Mouse (Mus musculus) kidney, postnatal 0 days (tissue): Measurements from ENCODE around the gene Mcrs1. TPM values are rescaled to one million over a fixed set of nuclear protein-coding genes. Genes with fewer than 3 reads are reported as not detected.
"Not testable (repeated sequence)": the region's sequence is repeated elsewhere in the genome, so short reads cannot be mapped to it uniquely, and the experiment has no call there.

ENCODE experiments used
- ATAC-seq: fragments of 200-750 bp; cut with Nextera tagmentation; replicated peaks from 2 replicates; pipeline ENCODE4 v1.8.0; 2017; ENCODE audit warnings: low read depth, moderate number of reproducible peaks, moderate TSS enrichment, moderate library complexity; ENCODE audit not compliant: low FRiP score
- DNase-seq: peaks from one replicate; pipeline ENCODE4 v3.0.0-alpha.2; 2016; ENCODE audit warnings: low spot score
- H3K27ac ChIP-seq: fragments of 300-500 bp; sonication (generic); 2 replicates; pipeline ENCODE4 v1.5.1; 2014; ENCODE audit warnings: mild to moderate bottlenecking
- H3K27me3 ChIP-seq: fragments of 300-500 bp; sonication (generic); 2 replicates; pipeline ENCODE4 v1.6.1; 2014; ENCODE audit warnings: low read length, mixed read lengths; ENCODE audit not compliant: insufficient read depth
- H3K36me3 ChIP-seq: fragments of 300-500 bp; sonication (generic); 2 replicates; pipeline ENCODE4 v1.6.1; 2014; ENCODE audit warnings: low read length, mixed read lengths; ENCODE audit not compliant: insufficient read depth
- H3K4me1 ChIP-seq: fragments of 300-500 bp; sonication (generic); replicated peaks from 2 replicates; pipeline ENCODE4 v1.6.1; 2014; ENCODE audit warnings: antibody characterized with exemption, low read length, mixed read lengths; ENCODE audit not compliant: insufficient read depth
- H3K4me2 ChIP-seq: fragments of 300-500 bp; sonication (generic); 2 replicates; pipeline ENCODE4 v1.6.1; 2014; ENCODE audit warnings: mild to moderate bottlenecking, low read length, moderate library complexity, mixed read lengths
- H3K4me3 ChIP-seq: fragments of 300-500 bp; sonication (generic); replicated peaks from 2 replicates; pipeline ENCODE4 v1.5.1; 2014; ENCODE audit warnings: low read depth, low read length
- H3K9ac ChIP-seq: fragments of 300-500 bp; sonication (generic); 2 replicates; pipeline ENCODE4 v1.6.1; 2014; ENCODE audit warnings: low read depth, low read length
- H3K9me3 ChIP-seq: fragments of 300-500 bp; sonication (generic); replicated peaks from 2 replicates; pipeline ENCODE4 v1.6.1; 2016; ENCODE audit warnings: low read length, inconsistent platforms, mixed read lengths
- CTCF ChIP-seq: IDR thresholded peaks from 2 replicates; pipeline ENCODE4 v1.5.1; 2016; ENCODE audit warnings: antibody characterized with exemption, low read depth, mild to moderate bottlenecking, moderate library complexity
- WGBS: fragments of 180-500 bp; shearing (Covaris S2); extraction: QIAGEN DNeasy Blood & Tissue Kit; methylation state at CpG from one replicate; pipeline ENCODE4 v1.1.7; 2014; 5-methylcytosine and 5-hydroxymethylcytosine counted together
- polyA plus RNA-seq: library from polyadenylated mRNA; unstranded; fragments of >200 nt; fragmentation: Nextera tagmentation; extraction: Ambion mirVana; gene quantifications from 2 replicates; pipeline ENCODE4 v1.2.1, GENCODE M21; 2015

The Mcrs1 gene
- polyA plus RNA-seq, 1 experiment from 2014 or later: 135 TPM

- TF ChIP-seq CTCF: no peak
- 16% methylated on average over 10 of the region's 10 CpGs for WGBS
- H3K27me3 ChIP-seq: no peaks in the 10 kb centered on the region
- H3K4me1 ChIP-seq: no peaks in the 10 kb centered on the region
- no peak for ATAC-seq
- H3K27ac ChIP-seq: no peak overlapping the region
- peak; percentile 41 for DNase-seq
- no peaks in the 10 kb centered on the region for H3K9me3 ChIP-seq
- H3K4me2 ChIP-seq: no peak overlapping the region
- H3K4me3 ChIP-seq: no peak overlapping the region
- H3K36me3 ChIP-seq: no peaks in the 10 kb centered on the region
- H3K9ac ChIP-seq: no peak overlapping the region
Measured at GRCm38 (mm10) chr15:99262702-99263101, 10.9 kb upstream of the Mcrs1 start.

DNA sequence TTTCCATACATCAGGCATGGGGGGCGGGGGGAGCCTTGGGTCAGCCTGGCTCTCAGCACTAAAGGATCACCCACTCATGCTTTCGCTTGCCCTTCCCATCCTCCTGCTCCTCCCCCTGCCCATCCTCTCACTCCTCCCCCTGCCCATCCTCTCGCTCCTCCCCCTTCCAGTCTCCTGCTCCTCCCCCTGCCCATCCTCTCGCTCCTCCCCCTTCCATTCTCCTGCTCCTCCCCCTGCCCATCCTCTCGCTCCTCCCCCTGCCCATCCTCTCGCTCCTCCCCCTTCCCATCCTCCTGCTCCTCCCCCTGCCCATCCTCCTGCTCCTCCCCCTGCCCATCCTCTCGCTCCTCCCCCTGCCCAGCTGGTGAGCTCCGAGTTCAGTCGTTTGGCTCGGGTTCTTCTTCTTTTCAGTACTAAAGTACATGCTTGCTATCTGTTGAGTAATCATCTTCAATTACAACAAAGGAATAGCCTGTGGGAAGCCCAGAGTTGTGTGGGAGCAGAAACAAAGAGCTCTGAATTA, 8.0 kb upstream of the Mcrs1 start:
- 0 out of 2 replicates have a peak overlapping the region, but pooled peaks have one; percentile 23 for H3K9ac ChIP-seq
- no peak overlapping the region for H3K4me3 ChIP-seq
- no peaks in the 10 kb centered on the region for H3K9me3 ChIP-seq
- H3K27ac ChIP-seq: peak overlapping the region; percentile 50; the same call in 1 of the 2 replicates
- H3K27me3 ChIP-seq: no peaks in the 10 kb centered on the region
- under 1% methylated on average over 8 of the region's 10 CpGs for WGBS
- H3K4me1 ChIP-seq: no peaks in the 10 kb centered on the region
- peak; percentile 92 for DNase-seq
- no peak for TF ChIP-seq CTCF
- peak; percentile 50; the same call in 1 of the 2 replicates for ATAC-seq
- H3K4me2 ChIP-seq: peak overlapping the region; percentile 50
- no peaks in the 10 kb centered on the region for H3K36me3 ChIP-seq

GRCm38 (mm10) chr15:99259167-99259729, 7.5 kb upstream of the Mcrs1 start:
- H3K4me2 ChIP-seq: peak overlapping the region; percentile 50
- no peaks in the 10 kb centered on the region for H3K9me3 ChIP-seq
- H3K36me3 ChIP-seq: no peaks in the 10 kb centered on the region
- 56% methylated on average over 8 of the region's 8 CpGs for WGBS
- no peak overlapping the region for H3K4me3 ChIP-seq
- no peaks in the 10 kb centered on the region for H3K27me3 ChIP-seq
- ATAC-seq (peak; percentile 35; the same call in 1 of the 2 replicates), DNase-seq (no peak)
- peak overlapping the region; percentile 50; the same call in 1 of the 2 replicates for H3K27ac ChIP-seq
- no peak for TF ChIP-seq CTCF
- H3K4me1 ChIP-seq: no peaks in the 10 kb centered on the region; the same call in 1 of the 2 replicates
- no peak overlapping the region for H3K9ac ChIP-seq

GRCm38 (mm10) chr15:99255241-99255749, 3.5 kb upstream of the Mcrs1 start:
- H3K4me2 ChIP-seq: no peak overlapping the region
- 88% methylated on average over 6 of the region's 6 CpGs for WGBS
- H3K9me3 ChIP-seq: no peaks in the 10 kb centered on the region
- H3K4me3 ChIP-seq: no peak overlapping the region
- no peak overlapping the region for H3K27ac ChIP-seq
- no peak for TF ChIP-seq CTCF
- no peak overlapping the region for H3K9ac ChIP-seq
- H3K36me3 ChIP-seq: no peaks in the 10 kb centered on the region
- H3K27me3 ChIP-seq: no peaks in the 10 kb centered on the region
- no peak for ATAC-seq
- DNase-seq: no peak
- H3K4me1 ChIP-seq: peaks cover 7% of the 10 kb centered on the region; the same call in 1 of the 2 replicates

- H3K4me2 ChIP-seq: no peak overlapping the region
- H3K27ac ChIP-seq: no peak overlapping the region
- no peak overlapping the region for H3K4me3 ChIP-seq
- WGBS: 72% methylated on average over 2 of the region's 2 CpGs
- no peaks in the 10 kb centered on the region for H3K9me3 ChIP-seq
- H3K9ac ChIP-seq: no peak overlapping the region
- peaks cover 7% of the 10 kb centered on the region; the same call in 1 of the 2 replicates for H3K4me1 ChIP-seq
- no peak for ATAC-seq
- no peaks in the 10 kb centered on the region for H3K27me3 ChIP-seq
- TF ChIP-seq CTCF: no peak
- no peak for DNase-seq
- 0 out of 2 replicates have a peak, but pooled peaks cover under 1% of the 10 kb centered on the region for H3K36me3 ChIP-seq
Measured at GRCm38 (mm10) chr15:99254477-99255005, 2.8 kb upstream of the Mcrs1 start.

GRCm38 (mm10) chr15:99253772-99254171, 2.0 kb upstream of the Mcrs1 start:
- H3K27ac ChIP-seq: 0 out of 2 replicates have a peak overlapping the region, but pooled peaks have one; percentile 32
- no peak overlapping the region for H3K4me2 ChIP-seq
- no peak overlapping the region for H3K4me3 ChIP-seq
- no peak for DNase-seq
- no peak overlapping the region for H3K9ac ChIP-seq
- 64% methylated on average over 6 of the region's 6 CpGs for WGBS
- peaks cover 7% of the 10 kb centered on the region; the same call in 1 of the 2 replicates for H3K4me1 ChIP-seq
- TF ChIP-seq CTCF: no peak
- H3K27me3 ChIP-seq: no peaks in the 10 kb centered on the region
- ATAC-seq: no peak
- no peaks in the 10 kb centered on the region for H3K9me3 ChIP-seq
- H3K36me3 ChIP-seq: 0 out of 2 replicates have a peak, but pooled peaks cover 9% of the 10 kb centered on the region

- peak overlapping the region; percentile 77 for H3K4me2 ChIP-seq
- H3K4me1 ChIP-seq, H3K9ac ChIP-seq, H3K4me3 ChIP-seq, H3K27me3 ChIP-seq, ATAC-seq, H3K9me3 ChIP-seq, DNase-seq: not testable (repeated sequence)
- WGBS: 78% methylated on average over 1 of the region's 2 CpGs
- peaks cover 11% of the 10 kb centered on the region; the same call in 1 of the 2 replicates for H3K36me3 ChIP-seq
- peak overlapping the region; percentile 98; the same call in 1 of the 2 replicates for H3K27ac ChIP-seq
Measured at GRCm38 (mm10) chr15:99253175-99253479, 1.4 kb upstream of the Mcrs1 start.
